Mouse (Mus musculus): Measurements from ENCODE around the gene Pla2g2f.

Gene Pla2g2f

GRCm38 (mm10) chr4:138757416-138757815, at the start of gene Pla2g2f:
Pla2g2f (minus strand) TSS chr4:138757626.
- DNase-seq (ENCODE audit: low spot score) = no peak

DNA sequence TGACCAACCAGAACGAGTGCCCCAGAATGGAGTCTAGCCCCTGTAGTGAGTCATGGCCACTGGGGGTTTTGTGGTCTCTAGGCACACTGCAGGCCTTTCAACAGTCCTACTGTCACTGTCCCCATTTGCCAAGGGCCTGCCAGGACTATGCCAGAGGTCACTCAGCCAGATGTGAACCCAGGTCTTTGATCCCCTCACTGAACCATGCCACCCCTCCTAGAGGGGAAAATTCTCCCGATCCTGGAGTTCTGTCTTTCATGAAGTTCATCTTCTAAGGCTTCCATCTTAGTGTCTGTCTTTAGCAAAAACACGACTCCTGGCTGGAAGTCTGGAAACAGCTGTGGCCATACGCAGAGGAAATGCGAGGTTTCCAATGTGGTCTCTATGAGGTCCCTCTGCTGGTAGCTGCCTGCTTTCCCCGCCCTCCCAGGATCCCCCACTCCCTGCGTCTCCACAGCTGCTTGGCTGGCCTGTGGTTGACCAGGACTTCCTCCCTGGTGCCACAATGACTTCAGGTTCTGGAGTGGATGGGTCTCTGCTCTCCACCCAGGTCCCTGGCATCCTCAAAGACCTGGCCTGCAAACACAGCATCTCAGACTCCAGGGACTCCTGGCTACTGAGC, 49.6 kb upstream of the Pla2g2f start:
- DNase-seq (ENCODE audit: low spot score) = no peak

DNA sequence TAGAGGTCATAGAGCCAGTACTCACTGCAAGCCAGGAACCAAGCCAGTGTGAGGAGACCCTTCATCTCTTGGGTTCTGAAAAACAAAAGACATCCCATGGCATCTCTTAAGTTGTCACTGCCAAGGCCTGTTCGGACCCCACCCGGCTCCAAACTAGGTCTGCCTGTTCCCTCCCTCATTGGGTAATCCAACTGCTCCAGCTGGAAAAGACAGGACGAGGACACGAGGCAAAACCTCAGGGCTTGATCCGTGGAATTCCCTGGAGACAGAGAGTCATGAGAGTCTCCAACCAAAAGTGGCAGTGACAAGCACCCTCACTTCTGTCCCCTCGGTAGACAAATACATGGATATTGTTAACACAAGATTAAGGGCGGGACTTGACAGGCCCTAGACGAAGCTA, 48.7 kb upstream of the Pla2g2f start:
- no peak for DNase-seq (ENCODE audit: low spot score)

DNA sequence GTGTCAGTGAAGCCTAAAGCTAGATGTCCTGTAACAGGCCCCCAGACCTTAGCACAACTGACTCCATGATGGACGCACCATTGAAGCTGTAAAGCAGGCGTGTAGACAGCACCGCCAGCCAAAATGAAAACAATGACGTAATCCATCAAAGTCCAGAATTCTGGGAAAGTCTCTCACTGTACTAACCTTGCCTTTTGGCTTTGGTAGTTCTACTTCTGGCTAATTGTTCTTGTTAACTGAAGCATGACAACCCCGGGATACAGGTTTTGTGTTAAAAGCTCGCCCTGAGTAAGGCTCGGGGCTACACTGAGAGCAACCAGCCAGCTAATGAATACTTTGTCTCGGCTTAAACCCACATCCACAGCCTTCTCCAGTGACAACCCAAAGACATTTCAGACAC, 47.8 kb upstream of the Pla2g2f start:
- no peak for DNase-seq (ENCODE audit: low spot score)

- DNase-seq (ENCODE audit: low spot score) = no peak
Observed at GRCm38 (mm10) chr4:138802917-138803316, 45.5 kb upstream of the Pla2g2f start.

GRCm38 (mm10) chr4:138801631-138802030, 44.2 kb upstream of the Pla2g2f start:
- no peak for DNase-seq (ENCODE audit: low spot score)

- DNase-seq (ENCODE audit: low spot score) = no peak
Observed at GRCm38 (mm10) chr4:138800134-138800744, 42.8 kb upstream of the Pla2g2f start.

GRCm38 (mm10) chr4:138797217-138797570, 39.8 kb upstream of the Pla2g2f start:
- DNase-seq (ENCODE audit: low spot score) = no peak

- DNase-seq (ENCODE audit: low spot score) = no peak
Observed at GRCm38 (mm10) chr4:138796513-138797216, 39.2 kb upstream of the Pla2g2f start.

DNA sequence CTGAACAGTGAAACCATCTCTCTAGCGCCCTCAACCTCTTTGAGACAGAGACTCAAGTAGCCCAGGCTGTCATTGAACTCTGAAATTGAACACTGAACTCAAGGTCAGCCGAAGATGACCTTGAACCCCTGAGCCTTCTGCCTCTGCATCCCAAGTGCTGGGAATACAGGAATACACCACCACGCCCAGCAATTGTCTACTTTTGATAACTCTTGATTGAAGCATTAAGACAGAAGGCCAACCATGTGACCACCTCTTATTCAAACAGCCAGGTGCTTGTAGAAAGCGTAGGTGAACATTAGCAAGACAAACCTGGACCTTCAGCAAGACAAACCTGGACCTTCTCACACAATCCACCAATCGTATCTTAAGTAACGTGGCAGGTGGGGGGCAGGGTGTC, 36.9 kb upstream of the Pla2g2f start:
- no peak for DNase-seq (ENCODE audit: low spot score)

GRCm38 (mm10) chr4:138793276-138793675, 35.9 kb upstream of the Pla2g2f start:
- no peak for DNase-seq (ENCODE audit: low spot score)

DNA sequence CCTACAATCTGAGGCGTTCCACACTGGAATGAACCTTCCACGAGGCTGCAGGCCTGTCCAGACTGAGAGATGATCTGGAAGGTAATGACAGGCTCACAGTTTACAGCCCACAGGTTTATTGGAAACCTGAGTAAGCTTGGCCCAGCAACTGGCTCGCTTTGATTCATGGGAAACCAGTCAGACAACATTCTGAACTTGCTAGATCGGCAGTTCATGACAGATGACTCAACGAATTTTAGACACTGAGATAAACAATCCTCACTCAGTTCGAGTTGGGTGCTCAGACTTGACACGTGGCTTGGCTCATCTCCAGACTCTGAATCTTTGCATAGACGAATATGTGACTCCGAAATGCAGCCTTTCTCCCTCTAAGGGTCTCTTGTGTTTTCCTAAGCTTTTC, 35.2 kb upstream of the Pla2g2f start:
- peak; percentile 24 for DNase-seq (ENCODE audit: low spot score)

- no peak for DNase-seq (ENCODE audit: low spot score)
Observed at GRCm38 (mm10) chr4:138791452-138791851, 34.0 kb upstream of the Pla2g2f start.

GRCm38 (mm10) chr4:138788381-138788780, 31.0 kb upstream of the Pla2g2f start:
- DNase-seq (ENCODE audit: low spot score) = no peak

DNA sequence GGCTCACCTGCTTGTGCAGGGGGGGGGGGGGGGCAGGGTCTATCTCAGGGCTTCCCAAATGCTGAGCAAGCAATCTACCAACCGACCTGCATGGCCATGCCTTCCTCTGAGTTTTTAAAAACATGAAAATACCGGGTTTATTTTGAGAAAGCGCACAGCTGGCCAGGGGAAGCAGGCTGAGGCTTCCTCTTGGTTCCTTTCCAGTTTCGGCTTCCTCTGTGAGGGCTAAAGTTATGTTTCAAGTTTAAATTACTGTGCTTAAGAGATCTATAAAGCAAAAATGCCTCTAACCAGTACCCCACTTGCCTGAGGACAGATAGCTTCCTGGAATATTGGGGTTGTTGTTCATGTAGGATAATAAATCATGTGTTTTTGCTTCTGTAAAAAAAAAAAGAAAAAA, 28.7 kb upstream of the Pla2g2f start:
- DNase-seq (ENCODE audit: low spot score) = no peak

GRCm38 (mm10) chr4:138785721-138786120, 28.3 kb upstream of the Pla2g2f start:
- DNase-seq (ENCODE audit: low spot score) = no peak

GRCm38 (mm10) chr4:138782098-138782497, 24.7 kb upstream of the Pla2g2f start:
- DNase-seq (ENCODE audit: low spot score) = no peak

DNA sequence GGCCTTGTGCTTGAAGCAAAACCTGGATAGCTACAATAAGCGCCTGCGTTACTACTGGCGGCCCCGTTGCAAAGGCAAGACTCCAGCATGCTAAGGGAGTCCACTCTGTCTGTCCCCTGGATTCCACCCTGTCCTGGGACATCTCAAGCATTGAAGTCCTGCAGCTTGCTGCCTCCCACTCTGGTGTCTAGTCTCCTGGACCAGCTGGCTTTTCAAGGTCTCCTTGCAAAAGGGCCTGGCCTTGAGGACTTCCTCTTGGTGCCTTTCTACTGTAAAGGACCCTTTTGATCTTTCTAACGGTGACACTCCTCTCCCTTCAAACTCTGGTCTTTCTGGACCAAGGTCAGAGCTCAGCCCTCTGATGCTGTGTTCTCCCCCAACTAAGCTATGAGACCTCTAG, 22.9 kb upstream of the Pla2g2f start:
- no peak for DNase-seq (ENCODE audit: low spot score)

DNA sequence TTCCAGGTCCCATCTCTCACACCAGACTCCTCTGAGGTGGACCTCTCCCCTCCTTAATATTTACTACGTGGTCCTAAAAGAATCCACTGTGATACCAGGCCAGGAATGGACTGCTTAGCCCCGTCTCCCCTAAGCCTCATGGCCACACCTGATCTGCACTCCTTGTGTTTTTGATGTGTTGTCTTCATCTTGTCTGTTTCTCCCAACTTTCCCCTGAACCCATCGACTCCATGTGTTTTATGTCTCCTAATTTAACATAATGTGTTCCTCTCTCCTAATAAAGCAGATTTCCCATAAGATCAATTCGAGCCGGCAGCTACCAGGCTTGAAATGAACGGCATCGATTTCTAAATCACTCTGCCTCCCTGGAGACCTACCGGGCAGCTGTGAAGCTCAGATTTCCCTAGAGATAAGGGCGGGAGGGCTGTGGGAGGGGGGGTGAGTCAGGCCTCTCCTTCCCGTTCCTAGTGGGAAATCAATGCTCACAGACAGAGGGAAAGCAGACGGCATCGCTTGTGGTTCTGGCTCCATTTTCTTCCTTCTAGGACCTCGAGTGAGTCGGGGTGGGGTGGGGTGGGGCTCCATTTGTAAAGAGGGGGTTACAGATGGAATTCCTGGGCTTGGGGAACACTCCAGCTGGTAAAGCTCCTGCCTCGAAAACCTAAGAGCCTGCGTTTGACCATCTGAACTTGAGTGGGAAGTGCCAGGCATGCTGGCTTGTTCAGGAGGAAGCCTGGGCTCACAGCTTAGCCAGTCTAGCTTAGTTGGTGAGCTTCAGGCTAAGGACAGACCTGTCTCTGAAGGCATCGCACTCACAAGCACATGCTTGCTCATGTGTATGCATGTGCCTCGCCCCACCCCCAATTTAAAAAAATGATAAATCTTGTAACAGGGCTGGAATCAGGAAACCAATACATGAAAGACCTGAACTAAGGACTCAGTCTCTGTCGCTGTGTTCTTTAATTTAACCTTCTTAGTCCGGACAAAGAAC, 20.3 kb upstream of the Pla2g2f start:
- DNase-seq (ENCODE audit: low spot score) = no peak

- no peak for DNase-seq (ENCODE audit: low spot score)
Observed at GRCm38 (mm10) chr4:138775435-138775834, 18.0 kb upstream of the Pla2g2f start, which contains the start of gene Pla2g2d. Pla2g2d (plus strand) TSS chr4:138775735.

DNA sequence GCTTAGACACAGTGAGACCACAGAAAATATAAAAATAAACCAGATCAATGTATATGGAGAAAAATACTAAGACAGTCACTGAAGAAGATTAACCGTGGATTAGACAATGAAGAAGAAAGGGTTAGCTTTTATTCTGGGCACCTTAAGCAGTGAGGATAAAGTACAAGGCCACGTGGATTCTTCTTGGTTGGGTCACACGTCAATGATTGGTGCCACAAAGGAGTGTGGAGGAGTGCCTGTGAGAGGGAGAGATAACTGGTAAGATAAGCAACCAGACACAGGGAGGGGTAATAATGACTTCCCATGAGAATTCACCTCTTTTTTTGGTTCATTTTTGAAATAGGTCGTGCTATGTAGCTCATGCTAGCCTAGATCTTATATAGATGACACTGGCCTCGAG, 15.0 kb upstream of the Pla2g2f start:
- DNase-seq (ENCODE audit: low spot score) = no peak

GRCm38 (mm10) chr4:138771970-138772369, 14.5 kb upstream of the Pla2g2f start:
- no peak for DNase-seq (ENCODE audit: low spot score)

All from lung, postnatal 25 days (tissue).